Mouse (Mus musculus): Measurements from ENCODE around the gene Bcl7a.

DNA sequence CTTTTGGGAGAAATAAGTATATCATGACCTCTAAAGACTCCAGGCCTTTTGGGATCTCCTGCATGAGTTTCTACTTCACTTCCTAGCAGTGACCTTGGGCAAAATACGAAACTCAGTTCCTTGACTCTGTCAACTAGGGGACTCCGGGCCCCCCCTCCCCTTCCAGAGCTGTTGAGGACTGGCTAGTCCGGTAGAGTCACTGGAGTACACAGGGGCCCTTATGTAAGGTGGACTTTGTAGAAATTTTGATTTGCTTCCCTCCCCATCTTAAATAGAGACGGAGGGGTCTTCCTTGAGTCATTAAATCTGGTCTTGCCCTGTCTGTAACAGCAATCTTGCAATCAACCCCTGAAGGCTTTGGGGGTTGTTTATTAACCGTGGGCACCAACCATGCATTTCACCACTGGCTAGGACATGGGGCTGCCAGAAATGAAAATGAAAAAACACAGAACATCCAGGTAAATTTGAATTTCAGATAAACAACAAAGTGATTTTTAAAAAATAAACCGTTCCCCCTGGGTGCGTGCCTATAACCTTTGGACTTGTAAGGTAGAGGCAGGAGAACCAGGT is 3.2 kb downstream of the Bcl7a start:
- TF ChIP-seq CTCF (IDR thresholded peaks at IDR 0.05; ENCODE audit: borderline replicate concordance, extremely low read depth, insufficient read depth, insufficient read length) (no peak), POLR2A (IDR thresholded peaks at IDR 0.05; ENCODE audit: borderline replicate concordance, extremely low read depth, insufficient read depth, insufficient read length, poor library complexity, severe bottlenecking) (no peak)

Measured in brain, embryonic 14.5 days (tissue).